Comparison of ENCODE assay signal across 8 mouse cellular contexts in genomic region chr11:111536040-111536836, GRCm38 (mm10).
DNase-seq lines count a peak whose midpoint lies in the region; ATAC-seq and TF ChIP-seq lines count a peak whose summit lies in the region.

No protein-coding gene starts in this region.

- 48% methylated on average over 17 of the region's 17 CpGs for WGBS in forebrain, embryonic 14.5 days

- peak; percentile 32 for DNase-seq in gastrocnemius, adult 2 months
- DNase-seq in gastrocnemius, adult 8-10 months (ENCODE audit: low spot score in 2 of 2), result no peak
- peak; percentile 7 for DNase-seq in A20 (ENCODE audit: low read depth, low spot score)
- DNase-seq in adrenal gland, postnatal 25 days, result peak; percentile 49
- peak; percentile 87 for DNase-seq in forebrain, embryonic 14.5 days (ENCODE audit: low spot score)
- peak; percentile 9 to 35 for DNase-seq in kidney, adult 8-10 months
- DNase-seq in lung, postnatal 10 days, result peak; percentile 63
- DNase-seq in skeletal muscle tissue, adult 2 months (ENCODE audit: low read depth, low spot score), result peak; percentile 40

- H3K9me3 ChIP-seq in forebrain, embryonic 14.5 days (replicated peaks; ENCODE audit: control insufficient read depth, low read length), result no peaks in the 10 kb centered on the region

- H3K27me3 ChIP-seq in forebrain, embryonic 14.5 days (replicated peaks; ENCODE audit: control insufficient read depth, insufficient read depth, low read length), result no peaks in the 10 kb centered on the region

- ATAC-seq in forebrain, embryonic 14.5 days, result peak; percentile 29; the same call in 1 of the 2 replicates

- H3K4me1 ChIP-seq in forebrain, embryonic 14.5 days (ENCODE audit: control insufficient read depth, insufficient read depth, low read length), result no peaks in the 10 kb centered on the region

- intact Hi-C loops in gastrocnemius, adult 2 months (cut with DNase I), result loop anchor here (5.0 kb wide), 1 partner anchor 1241 kb away; no protein-coding TSS in a partner anchor

- H3K4me3 ChIP-seq in gastrocnemius, adult 2 months, result no peak overlapping the region
- no peak overlapping the region for H3K4me3 ChIP-seq in forebrain, embryonic 14.5 days (ENCODE audit: low read depth, low read length)

- no peak overlapping the region for H3K4me2 ChIP-seq in forebrain, embryonic 14.5 days (ENCODE audit: low read length)

- no peak overlapping the region for H3K9ac ChIP-seq in forebrain, embryonic 14.5 days (ENCODE audit: low read length)

- H3K27ac ChIP-seq in gastrocnemius, adult 2 months, result no peak overlapping the region
- no peak overlapping the region for H3K27ac ChIP-seq in forebrain, embryonic 14.5 days (ENCODE audit: low read depth, low read length)

- H3K36me3 ChIP-seq in forebrain, embryonic 14.5 days (ENCODE audit: control insufficient read depth, insufficient read depth, low read length), result no peaks in the 10 kb centered on the region

- peak; percentile 78 for TF ChIP-seq CTCF in gastrocnemius, adult 2 months (IDR thresholded peaks at IDR 0.05)

Comparison
In these comparisons a context has a peak if more than half of its experiments do, and no peak if none do; other contexts are left out.
1. DNase-seq: peak in gastrocnemius, adult 2 months (single experiment), A20 (single experiment), adrenal gland, postnatal 25 days (single experiment), forebrain, embryonic 14.5 days (single experiment), kidney, adult 8-10 months (2 of 2), lung, postnatal 10 days (single experiment) and skeletal muscle tissue, adult 2 months (single experiment); none in gastrocnemius, adult 8-10 months (0 of 2).